Mouse (Mus musculus) midbrain, postnatal 0 days (tissue): Measurements from ENCODE around the gene Inca1. TPM values are rescaled to one million over a fixed set of nuclear protein-coding genes. Genes with fewer than 3 reads are reported as not detected.

Experiments used
- ATAC-seq: fragments of 200-750 bp; cut with Nextera tagmentation; 2 replicates; pipeline ENCODE4 v1.8.0; 2017; ENCODE audit warnings: moderate number of reproducible peaks, mild to moderate bottlenecking, moderate TSS enrichment, moderate library complexity; ENCODE audit not compliant: low FRiP score
- DNase-seq: peaks from one replicate; pipeline ENCODE4 v3.0.0-alpha.2; 2015; ENCODE audit warnings: low spot score
- H3K27ac ChIP-seq: fragments of 300-500 bp; sonication (generic); 2 replicates; pipeline ENCODE4 v1.5.1; 2014; ENCODE audit warnings: low read depth, mild to moderate bottlenecking, low read length, mixed read lengths
- H3K27me3 ChIP-seq: fragments of 300-500 bp; sonication (generic); 2 replicates; pipeline ENCODE4 v1.6.1; 2014; ENCODE audit warnings: low read length, control low read depth, mixed read lengths; ENCODE audit not compliant: insufficient read depth
- H3K36me3 ChIP-seq: fragments of 300-500 bp; sonication (generic); 2 replicates; pipeline ENCODE4 v1.6.1; 2014; ENCODE audit warnings: low read length, control low read depth, mixed read lengths; ENCODE audit not compliant: insufficient read depth
- H3K4me1 ChIP-seq: fragments of 300-500 bp; sonication (generic); 2 replicates; pipeline ENCODE4 v1.6.1; 2014; ENCODE audit warnings: mild to moderate bottlenecking, control low read depth, antibody characterized with exemption, low read length, mixed read lengths; ENCODE audit not compliant: insufficient read depth
- H3K4me2 ChIP-seq: fragments of 300-500 bp; sonication (generic); 2 replicates; pipeline ENCODE4 v1.6.1; 2014; ENCODE audit warnings: low read depth, mild to moderate bottlenecking, low read length, mixed read lengths; ENCODE audit not compliant: poor library complexity, severe bottlenecking
- H3K4me3 ChIP-seq: fragments of 300-500 bp; sonication (generic); 2 replicates; pipeline ENCODE4 v1.5.1; 2014; ENCODE audit warnings: low read depth, mild to moderate bottlenecking, low read length, moderate library complexity
- H3K9ac ChIP-seq: fragments of 300-500 bp; sonication (generic); replicated peaks from 2 replicates; pipeline ENCODE4 v1.6.1; 2014; ENCODE audit warnings: mild to moderate bottlenecking, low read length, moderate library complexity, mixed read lengths; ENCODE audit not compliant: poor library complexity, severe bottlenecking
- H3K9me3 ChIP-seq: fragments of 300-500 bp; sonication (generic); 2 replicates; pipeline ENCODE4 v1.6.1; 2016; ENCODE audit warnings: low read length, control low read depth
- CTCF ChIP-seq: IDR thresholded peaks from 2 replicates; pipeline ENCODE4 v1.5.1; 2016; ENCODE audit warnings: antibody characterized with exemption, mild to moderate bottlenecking
- WGBS: fragments of 180-500 bp; shearing (Covaris S2); extraction: QIAGEN DNeasy Blood & Tissue Kit; methylation state at CpG from one replicate; pipeline ENCODE4 v1.1.7; 2014; 5-methylcytosine and 5-hydroxymethylcytosine counted together
- polyA plus RNA-seq: library from polyadenylated mRNA; unstranded; fragments of >200 nt; fragmentation: Nextera tagmentation; extraction: Ambion mirVana; gene quantifications from 2 replicates; pipeline ENCODE4 v1.2.1, GENCODE M21; 2015
- total RNA-seq: library from RNA; depleted of rRNA; stranded (reverse); fragments of >200 nt; gene quantifications from 2 replicates; pipeline ENCODE4 v1.2.3, GENCODE M21; 2014

The Inca1 gene
- total and polyA plus RNA-seq, 2 experiments from 2014 or later = 2.1 to 4.8 TPM

DNA sequence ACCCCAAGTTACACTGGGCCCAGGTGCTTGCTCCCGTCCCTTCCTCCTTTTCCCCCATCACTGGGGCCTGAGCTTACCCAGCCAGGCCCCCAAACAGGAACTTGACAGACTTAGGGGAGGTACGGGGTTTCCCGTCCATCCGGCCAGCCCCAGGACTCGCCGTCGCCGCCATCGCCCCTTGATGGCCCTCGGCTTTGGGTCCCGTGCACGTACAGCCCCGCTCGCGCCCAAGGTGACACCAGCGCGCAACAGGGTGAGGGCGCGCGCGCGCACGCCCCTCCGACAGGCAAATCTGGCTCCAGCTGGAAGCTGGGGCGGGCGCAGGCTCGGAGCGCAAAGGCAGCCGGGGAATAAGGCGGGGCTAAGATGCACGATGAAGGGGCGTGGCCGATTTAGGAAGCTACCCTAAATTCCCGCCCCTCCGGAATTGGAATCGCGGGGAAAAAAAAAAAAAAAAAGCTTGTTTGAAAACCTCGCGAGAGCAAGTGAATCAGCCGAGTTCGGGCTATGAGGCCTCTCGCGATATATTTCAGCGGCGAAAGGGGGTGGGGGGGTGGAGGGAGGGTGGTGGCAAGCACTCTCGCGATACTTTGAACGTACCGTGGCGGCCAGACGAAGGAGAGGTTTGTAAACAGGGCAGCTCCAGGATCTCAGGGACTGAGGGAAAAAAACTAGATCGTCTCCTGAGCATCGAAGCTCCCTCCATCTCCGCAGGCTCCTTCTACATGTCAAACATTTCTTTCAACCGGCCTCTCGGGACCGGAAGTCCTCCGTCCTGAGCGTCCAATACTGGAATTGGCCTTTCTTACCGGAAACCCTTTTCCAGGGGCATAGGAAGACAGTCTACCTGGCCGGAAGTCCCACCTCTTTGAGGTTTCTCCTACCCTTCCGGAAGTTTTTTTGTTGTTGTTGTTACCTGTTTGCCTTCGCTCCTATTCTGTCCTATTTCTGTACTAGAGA, 53.0 kb downstream of the Inca1 start, which contains the start of the genes Rnf167 and Slc25a11:
Gene Rnf167 (plus strand): TSS at position 545 of the 960 bp plus-strand sequence.
Gene Slc25a11 (minus strand): TSS at position 789 of the 960 bp plus-strand sequence.
- peak within 1 kb of the TSS; percentile 100 for H3K4me2 ChIP-seq
- H3K9ac ChIP-seq = peak within 1 kb of the TSS; percentile 87
- H3K36me3 ChIP-seq = peaks cover 39% of the 10 kb centered on the region
- peak; percentile 42 for TF ChIP-seq CTCF
- ATAC-seq (peak; percentile 93), DNase-seq (peak; percentile 100)
- H3K4me1 ChIP-seq = peaks cover 10% of the 10 kb centered on the region; the same call in 1 of the 2 replicates
- under 1% methylated on average over 62 of the region's 63 CpGs for WGBS
- H3K4me3 ChIP-seq = peak within 1 kb of the TSS; percentile 79
- H3K27me3 ChIP-seq = no peaks in the 10 kb centered on the region
- peak within 1 kb of the TSS; percentile 93 for H3K27ac ChIP-seq
- H3K9me3 ChIP-seq = no peaks in the 10 kb centered on the region

DNA sequence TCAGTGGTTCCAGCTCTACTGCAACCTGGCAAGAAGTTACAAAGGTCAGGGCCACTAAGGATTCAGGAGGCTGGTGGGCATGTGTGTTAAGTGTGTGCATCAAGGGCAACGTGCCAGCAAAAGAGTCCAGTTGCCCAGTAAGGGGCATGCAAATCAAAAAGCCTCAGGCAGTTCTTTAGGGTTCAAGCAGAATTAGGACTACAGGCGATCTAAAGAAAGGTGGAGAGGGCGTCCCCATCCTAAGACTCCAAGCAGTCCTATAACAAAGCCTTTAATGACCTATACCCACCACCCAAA, 53.7 kb downstream of the Inca1 start:
- no peaks in the 10 kb centered on the region for H3K9me3 ChIP-seq
- no peak for DNase-seq
- peaks cover 36% of the 10 kb centered on the region for H3K36me3 ChIP-seq
- peaks cover 10% of the 10 kb centered on the region; the same call in 1 of the 2 replicates for H3K4me1 ChIP-seq
- H3K27ac ChIP-seq = peak overlapping the region; percentile 93
- no peaks in the 10 kb centered on the region for H3K27me3 ChIP-seq
- 0 out of 2 replicates have a peak, but pooled peaks have one; percentile 1 for ATAC-seq
- TF ChIP-seq CTCF = no peak
- WGBS = 16% methylated on average over 3 of the region's 3 CpGs
- peak overlapping the region; percentile 79 for H3K4me3 ChIP-seq
- peak overlapping the region; percentile 71 for H3K4me2 ChIP-seq
- H3K9ac ChIP-seq = peak overlapping the region; percentile 87

DNA sequence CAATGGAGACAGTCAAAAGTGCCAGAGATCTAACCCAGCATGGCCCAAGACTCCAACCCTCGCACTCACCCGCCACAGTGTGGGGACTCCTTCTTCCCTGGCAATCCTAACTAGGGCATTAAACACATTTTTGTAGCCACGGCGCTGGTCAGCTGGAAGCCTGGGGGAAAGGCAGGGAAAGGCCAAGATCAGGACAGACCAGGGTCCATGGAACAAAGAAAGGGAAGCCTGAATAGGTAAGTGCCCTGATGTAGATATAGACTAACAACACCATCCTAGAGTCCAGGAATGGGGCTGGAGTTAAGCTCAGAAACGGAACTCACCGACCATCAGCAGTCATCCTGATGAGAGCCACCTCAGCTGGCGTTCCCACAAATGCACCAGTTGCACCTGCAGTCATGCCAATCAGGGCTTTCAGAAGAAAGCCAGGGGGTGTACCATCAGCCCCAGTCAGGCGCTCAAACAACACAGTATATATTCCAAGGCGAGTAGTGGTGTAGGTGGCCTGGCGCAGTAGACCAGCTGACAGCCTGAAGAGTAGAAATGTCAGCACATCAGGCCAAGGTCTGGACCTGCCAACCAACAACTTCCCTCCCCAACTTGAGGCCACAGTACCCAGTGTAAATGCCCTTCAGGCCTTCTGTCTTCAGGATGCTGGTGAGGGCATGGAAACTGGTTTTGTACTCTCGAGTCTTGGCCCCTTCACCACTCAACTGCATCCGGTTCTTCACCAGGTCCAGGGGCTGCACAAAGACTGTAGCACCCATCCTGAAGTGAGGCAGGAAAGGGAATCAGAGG, 54.3 kb downstream of the Inca1 start:
- peak overlapping the region; percentile 87; the same call in 1 of the 2 replicates for H3K9ac ChIP-seq
- H3K27ac ChIP-seq = peak overlapping the region; percentile 93
- H3K4me1 ChIP-seq = peaks cover 10% of the 10 kb centered on the region; the same call in 1 of the 2 replicates
- no peak for TF ChIP-seq CTCF
- peaks cover 30% of the 10 kb centered on the region for H3K36me3 ChIP-seq
- H3K27me3 ChIP-seq = no peaks in the 10 kb centered on the region
- H3K9me3 ChIP-seq = no peaks in the 10 kb centered on the region
- WGBS = 91% methylated on average over 12 of the region's 12 CpGs
- no peak for DNase-seq
- H3K4me3 ChIP-seq = peak overlapping the region; percentile 79
- no peak for ATAC-seq
- peak overlapping the region; percentile 71 for H3K4me2 ChIP-seq

DNA sequence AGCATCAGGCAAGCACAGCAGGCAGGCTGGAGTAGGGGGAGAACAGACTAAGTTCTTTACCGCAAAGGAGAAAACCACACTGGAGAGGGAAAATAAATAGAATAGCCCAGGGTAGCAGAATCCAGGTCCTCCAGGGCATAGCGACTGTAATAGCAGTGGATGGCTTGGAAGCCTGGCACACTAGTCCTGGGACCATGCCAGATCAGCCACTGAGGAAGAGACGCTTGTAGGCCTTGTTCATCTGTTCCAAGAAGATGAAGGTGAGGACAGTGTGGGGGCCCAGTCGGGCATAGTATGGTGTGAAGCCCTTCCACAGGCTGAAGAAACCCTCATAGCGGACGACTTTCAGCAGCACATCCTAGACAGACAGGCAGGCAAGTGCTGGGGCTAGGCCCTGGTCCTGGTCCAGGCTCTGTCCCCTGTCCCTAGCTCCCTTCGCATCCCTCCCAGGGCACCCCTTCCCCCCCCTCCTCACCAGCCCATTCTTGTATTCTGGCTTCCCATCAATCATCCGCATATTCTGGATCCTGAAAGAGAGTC, 55.3 kb downstream of the Inca1 start:
- 96% methylated on average over 8 of the region's 8 CpGs for WGBS
- Histone ChIP-seq H3K27ac (no peak overlapping the region), H3K9ac (no peak overlapping the region), H3K4me2 (no peak overlapping the region), H3K4me1 (peaks cover 10% of the 10 kb centered on the region; the same call in 1 of the 2 replicates), H3K9me3 (no peaks in the 10 kb centered on the region), H3K4me3 (no peak overlapping the region), H3K27me3 (no peaks in the 10 kb centered on the region), H3K36me3 (peaks cover 22% of the 10 kb centered on the region)
- no peak for TF ChIP-seq CTCF
- DNase-seq (no peak), ATAC-seq (no peak)

DNA sequence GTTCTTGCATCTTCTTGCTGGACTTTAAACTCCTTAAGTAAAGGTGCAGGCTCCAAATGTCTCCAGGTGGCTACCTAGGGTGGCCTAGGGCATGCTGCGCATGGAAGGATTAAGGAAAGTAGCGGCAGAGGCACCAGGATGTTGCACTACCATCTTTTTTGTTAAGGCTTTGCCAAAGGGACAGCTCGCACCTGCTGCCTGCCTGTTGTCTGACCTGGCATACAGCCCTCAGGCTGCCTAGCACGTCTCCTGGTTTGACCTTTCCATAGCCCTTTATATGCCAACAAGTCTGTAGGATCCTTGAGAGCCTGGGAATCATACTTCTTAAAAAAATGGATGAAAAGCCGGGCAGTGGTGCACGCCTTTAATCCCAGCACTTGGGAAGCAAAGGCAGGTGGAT, 56.9 kb downstream of the Inca1 start:
- no peak overlapping the region for H3K4me2 ChIP-seq
- WGBS = 95% methylated on average over 6 of the region's 6 CpGs
- no peak overlapping the region for H3K9ac ChIP-seq
- H3K4me1 ChIP-seq = peaks cover 10% of the 10 kb centered on the region; the same call in 1 of the 2 replicates
- no peaks in the 10 kb centered on the region for H3K27me3 ChIP-seq
- H3K27ac ChIP-seq = no peak overlapping the region
- H3K36me3 ChIP-seq = peaks cover 11% of the 10 kb centered on the region
- ATAC-seq (no peak), DNase-seq (no peak)
- no peak overlapping the region for H3K4me3 ChIP-seq
- H3K9me3 ChIP-seq = no peaks in the 10 kb centered on the region
- no peak for TF ChIP-seq CTCF
